Mouse (Mus musculus) macrophage (primary cell): ENCODE measurements around the gene Pgs1. TPM values are rescaled to one million over a fixed set of nuclear protein-coding genes. Genes with fewer than 3 reads are reported as not detected.

Experiments used
- H3K27ac ChIP-seq: fragments of 350-480 bp; formaldehyde crosslinking; 2 replicates; pipeline ENCODE4 v1.9.0; 2021
- H3K36me3 ChIP-seq: fragments of 350-480 bp; formaldehyde crosslinking; 2 replicates; pipeline ENCODE4 v1.9.0; 2021; ENCODE audit errors: inconsistent target
- H3K4me3 ChIP-seq: fragments of 350-480 bp; formaldehyde crosslinking; 2 replicates; pipeline ENCODE4 v1.9.0; 2021; ENCODE audit errors: inconsistent target
- H3K79me2 ChIP-seq: fragments of 350-480 bp; formaldehyde crosslinking; 2 replicates; pipeline ENCODE4 v1.9.0; 2021; ENCODE audit errors: inconsistent target
- WGBS: methylation state at CpG from one replicate; pipeline ENCODE4 v1.1.7; 2026; ENCODE audit warnings: inconsistent platforms; ENCODE audit not compliant: missing documents; 5-methylcytosine and 5-hydroxymethylcytosine counted together
- polyA plus RNA-seq: library from polyadenylated mRNA; stranded (reverse); fragments of 250-400 nt; gene quantifications from 3 replicates; pipeline ENCODE4 v1.2.4, GENCODE M21; 2018; ENCODE audit warnings: inconsistent platforms

The Pgs1 gene
- polyA plus RNA-seq, 1 experiment from 2014 or later: 12.0 TPM

GRCm38 (mm10) chr11:117977694-117978360 lies 8.3 kb upstream of the Pgs1 start:
- Histone ChIP-seq H3K79me2 (no peaks in the 10 kb centered on the region), H3K4me3 (no peak overlapping the region), H3K27ac (no peak overlapping the region), H3K36me3 (no peaks in the 10 kb centered on the region)
- WGBS: 77% methylated on average over 3 of the region's 5 CpGs

- H3K27ac ChIP-seq: no peak overlapping the region
- no peak overlapping the region for H3K4me3 ChIP-seq
- WGBS: 4% methylated on average over 7 of the region's 7 CpGs
- no peaks in the 10 kb centered on the region for H3K36me3 ChIP-seq
- H3K79me2 ChIP-seq: no peaks in the 10 kb centered on the region
Observed at GRCm38 (mm10) chr11:117979388-117979787, 6.7 kb upstream of the Pgs1 start.

DNA sequence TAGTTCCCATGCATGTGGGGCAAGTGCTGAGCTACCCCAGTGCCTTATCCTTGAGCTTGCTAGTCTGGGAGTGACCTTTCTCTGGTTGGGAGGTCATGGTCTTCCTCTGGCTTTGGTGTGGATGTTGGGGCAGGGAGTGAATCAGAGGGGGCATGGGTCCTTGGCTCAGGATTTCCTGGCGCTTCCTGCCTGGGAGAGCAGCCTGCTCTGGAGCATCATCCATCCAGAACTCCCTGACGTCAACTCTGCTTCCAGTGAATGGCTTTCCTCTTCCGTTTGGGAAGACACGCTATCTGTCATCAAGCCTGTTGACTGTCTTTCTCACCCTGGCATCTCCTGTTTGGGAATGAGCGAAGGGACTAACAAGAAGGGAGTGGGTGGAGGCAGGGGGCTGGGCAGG lies 3.7 kb upstream of the Pgs1 start:
- Histone ChIP-seq H3K36me3 (no peaks in the 10 kb centered on the region), H3K27ac (no peak overlapping the region), H3K79me2 (peaks cover 3% of the 10 kb centered on the region), H3K4me3 (no peak overlapping the region)
- WGBS: 94% methylated on average over 5 of the region's 5 CpGs

DNA sequence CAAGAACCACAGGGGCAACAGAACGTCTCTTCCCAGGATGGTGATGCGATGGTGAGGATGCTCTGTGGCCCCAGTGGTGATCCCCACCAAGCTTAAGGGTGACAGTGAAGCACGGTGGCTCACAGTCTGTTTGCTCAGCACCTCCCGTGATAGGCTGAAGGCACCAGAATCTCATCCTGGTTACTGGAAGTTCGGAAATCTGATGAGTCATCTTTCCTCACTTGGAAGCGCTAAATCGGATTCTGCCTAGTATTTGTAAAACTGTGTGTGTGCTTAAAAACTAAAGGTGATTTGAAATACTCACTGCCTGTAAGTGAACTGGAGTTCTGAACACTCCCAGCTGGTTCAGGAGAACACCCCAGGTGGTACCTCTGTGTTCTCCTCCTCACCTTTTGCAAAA lies 2.3 kb upstream of the Pgs1 start:
- Histone ChIP-seq H3K27ac (no peak overlapping the region), H3K4me3 (no peak overlapping the region), H3K36me3 (no peaks in the 10 kb centered on the region), H3K79me2 (peaks cover 17% of the 10 kb centered on the region)
- 97% methylated on average over 7 of the region's 7 CpGs for WGBS

DNA sequence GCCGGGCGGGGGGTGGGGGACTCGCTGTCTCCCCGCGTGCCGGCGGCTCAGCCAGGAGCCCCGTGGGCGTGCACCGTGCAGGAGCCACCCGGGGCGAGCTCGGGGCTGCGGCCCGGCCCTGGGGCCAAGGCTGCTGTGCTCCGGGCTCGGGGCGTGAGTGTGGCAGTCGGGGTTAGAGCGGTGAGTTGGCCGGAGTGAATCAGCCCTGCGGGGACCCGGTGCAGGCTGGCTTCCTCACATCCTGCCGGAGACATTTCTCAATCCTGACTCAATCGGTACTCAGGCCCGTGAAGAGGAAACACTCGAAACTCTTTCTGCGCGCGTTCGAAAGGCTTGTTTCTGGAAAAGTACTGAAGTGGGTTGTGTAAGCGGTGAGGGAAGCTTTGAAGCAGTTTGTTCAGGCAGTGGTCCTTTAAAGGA lies 950 bp downstream of the Pgs1 start:
- Histone ChIP-seq H3K79me2 (peaks cover 46% of the 10 kb centered on the region), H3K27ac (peak overlapping the region; percentile 84), H3K36me3 (no peaks in the 10 kb centered on the region), H3K4me3 (peak overlapping the region; percentile 49)
- WGBS: under 1% methylated on average over 32 of the region's 32 CpGs

DNA sequence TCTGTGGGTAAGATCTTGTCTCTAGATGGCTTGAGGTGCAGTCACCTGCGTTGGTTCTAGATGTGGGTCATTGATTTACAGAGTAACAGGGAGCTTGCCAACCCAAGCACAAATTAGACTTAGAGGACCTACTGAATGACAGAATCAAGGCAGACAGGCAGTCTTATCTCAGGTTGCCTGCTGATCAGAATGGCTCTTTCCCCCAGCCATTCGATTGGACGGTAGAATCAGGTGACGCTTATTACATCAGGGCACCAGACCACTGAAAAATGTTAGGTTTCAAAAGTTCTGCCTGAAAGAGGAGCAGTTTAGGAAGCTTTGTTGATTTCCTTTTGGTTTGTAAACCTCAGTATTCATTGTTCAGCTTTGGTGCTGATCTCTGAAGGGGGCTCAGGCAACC lies 1.9 kb downstream of the Pgs1 start:
- WGBS: 52% methylated on average over 4 of the region's 4 CpGs
- peak overlapping the region; percentile 49 for H3K4me3 ChIP-seq
- H3K36me3 ChIP-seq: no peaks in the 10 kb centered on the region
- H3K79me2 ChIP-seq: peaks cover 55% of the 10 kb centered on the region
- H3K27ac ChIP-seq: peak overlapping the region; percentile 84

DNA sequence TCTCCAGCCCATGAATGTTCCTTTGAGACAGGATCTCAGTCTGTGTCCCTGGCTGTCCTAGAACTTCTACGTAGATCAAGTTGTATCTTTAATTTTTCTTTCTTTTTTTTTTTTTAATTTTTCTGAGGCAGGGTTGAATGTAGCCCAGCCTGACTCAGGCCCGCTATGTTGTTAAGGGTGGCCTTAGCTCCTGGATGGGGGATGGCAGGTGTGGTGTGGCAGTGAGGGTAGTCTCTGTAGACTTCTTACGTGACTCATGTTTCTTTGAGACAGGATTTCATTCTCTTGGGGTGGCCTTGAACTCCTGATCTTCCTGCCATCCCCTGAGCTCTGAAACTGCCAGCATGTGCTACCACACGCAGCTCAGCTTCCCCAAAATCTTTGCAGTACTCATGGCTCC lies 3.1 kb downstream of the Pgs1 start:
- peak overlapping the region; percentile 84 for H3K27ac ChIP-seq

DNA sequence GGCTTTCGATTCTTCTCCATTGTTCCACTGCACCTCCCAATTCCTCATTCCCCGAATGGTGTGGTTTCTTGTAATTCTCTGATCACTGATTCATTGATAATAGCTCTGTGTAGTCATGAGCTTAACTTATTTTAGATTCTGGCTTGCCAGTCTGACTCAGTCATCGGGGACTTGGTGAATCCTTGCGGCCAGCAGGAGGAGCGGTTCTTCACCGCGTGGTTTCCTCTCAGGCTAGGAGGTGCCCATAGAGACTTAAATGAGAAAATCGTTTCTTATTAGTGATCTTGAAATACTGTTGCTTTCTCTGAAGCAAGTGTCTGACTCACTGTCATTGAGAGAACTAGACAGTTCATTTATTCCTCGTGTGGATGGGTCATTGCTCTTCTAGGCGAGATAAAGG lies 3.8 kb downstream of the Pgs1 start:
- no peaks in the 10 kb centered on the region for H3K36me3 ChIP-seq
- no peak overlapping the region; the same call in 1 of the 2 replicates for H3K4me3 ChIP-seq
- WGBS: 3% methylated on average over 10 of the region's 10 CpGs
- peak overlapping the region; percentile 84 for H3K27ac ChIP-seq
- H3K79me2 ChIP-seq: peaks cover 75% of the 10 kb centered on the region

More for the DNA sequence above, 3.1 kb downstream of the Pgs1 start:
- H3K4me3 ChIP-seq: no peak overlapping the region
- 58% methylated on average over 4 of the region's 4 CpGs for WGBS
- peaks cover 68% of the 10 kb centered on the region for H3K79me2 ChIP-seq
- H3K36me3 ChIP-seq: no peaks in the 10 kb centered on the region

GRCm38 (mm10) chr11:117991502-117992470 lies 5.7 kb downstream of the Pgs1 start:
- Histone ChIP-seq H3K4me3 (no peak overlapping the region), H3K36me3 (no peaks in the 10 kb centered on the region), H3K79me2 (peaks cover 93% of the 10 kb centered on the region), H3K27ac (peak overlapping the region; percentile 84)
- 13% methylated on average over 9 of the region's 9 CpGs for WGBS

- H3K36me3 ChIP-seq: 0 out of 2 replicates have a peak, but pooled peaks cover 4% of the 10 kb centered on the region
- H3K27ac ChIP-seq: peak overlapping the region; percentile 84
- no peak overlapping the region for H3K4me3 ChIP-seq
- peaks cover 96% of the 10 kb centered on the region for H3K79me2 ChIP-seq
- 46% methylated on average over 14 of the region's 14 CpGs for WGBS
Observed at GRCm38 (mm10) chr11:117993190-117994175, 7.4 kb downstream of the Pgs1 start.

DNA sequence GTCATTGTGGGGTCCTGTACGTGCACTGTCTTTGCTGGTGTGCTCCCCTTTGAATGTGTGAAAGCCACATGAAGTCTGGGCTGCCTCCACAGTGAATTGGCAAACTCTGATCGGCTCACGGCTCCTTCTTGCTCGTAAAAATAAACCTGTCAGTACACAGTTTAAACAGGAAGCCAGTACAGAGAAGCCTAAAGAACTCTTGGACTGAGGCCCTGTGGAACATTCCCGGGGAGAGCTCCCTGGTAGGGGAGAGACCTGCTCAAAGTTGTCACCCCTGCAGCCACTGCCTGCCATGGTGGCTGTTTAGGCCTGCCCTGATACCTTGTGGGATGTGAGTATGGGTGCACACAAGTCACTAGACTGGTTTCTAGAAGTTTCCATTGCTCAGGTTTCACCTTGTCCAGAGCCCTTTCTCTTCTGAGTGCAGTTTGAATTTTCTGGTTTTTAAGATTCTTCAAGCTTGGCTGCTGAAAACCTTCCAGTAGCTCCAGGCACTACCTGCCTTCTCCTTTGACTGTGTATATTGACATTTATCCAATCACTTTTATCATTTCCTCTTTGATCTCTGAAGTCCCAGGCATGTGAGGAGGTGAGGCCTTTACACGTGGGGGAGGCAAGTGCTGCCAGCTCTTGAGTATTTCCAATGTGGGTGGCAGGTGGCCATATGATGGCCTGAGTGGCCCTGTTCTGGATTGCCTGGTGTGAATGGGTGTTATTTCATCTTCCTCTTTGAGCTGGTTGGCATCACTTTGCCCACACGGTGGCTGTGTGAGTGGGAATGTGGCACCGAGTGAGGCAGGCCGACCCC lies 8.4 kb downstream of the Pgs1 start:
- peaks cover 96% of the 10 kb centered on the region for H3K79me2 ChIP-seq
- peaks cover 14% of the 10 kb centered on the region; the same call in 1 of the 2 replicates for H3K36me3 ChIP-seq
- 41% methylated on average over 9 of the region's 9 CpGs for WGBS
- peak overlapping the region; percentile 84 for H3K27ac ChIP-seq
- H3K4me3 ChIP-seq: no peak overlapping the region

- WGBS: 51% methylated on average over 2 of the region's 2 CpGs
- peaks cover 96% of the 10 kb centered on the region for H3K79me2 ChIP-seq
- H3K27ac ChIP-seq: peak overlapping the region; percentile 27
- H3K4me3 ChIP-seq: no peak overlapping the region
- H3K36me3 ChIP-seq: peaks cover 18% of the 10 kb centered on the region; the same call in 1 of the 2 replicates
Observed at GRCm38 (mm10) chr11:117995255-117995654, 9.2 kb downstream of the Pgs1 start.

GRCm38 (mm10) chr11:117995661-117996060 lies 9.6 kb downstream of the Pgs1 start:
- Histone ChIP-seq H3K36me3 (peaks cover 22% of the 10 kb centered on the region; the same call in 1 of the 2 replicates), H3K27ac (peak overlapping the region; percentile 27), H3K4me3 (no peak overlapping the region), H3K79me2 (peaks cover 96% of the 10 kb centered on the region)
- WGBS: 30% methylated on average over 3 of the region's 3 CpGs
